Mouse (Mus musculus) liver, embryonic 15.5 days (tissue): ENCODE data around the gene Irf6. TPM values are rescaled to one million over a fixed set of nuclear protein-coding genes. Genes with fewer than 3 reads are reported as not detected.

Source experiments
- polyA plus RNA-seq: library from polyadenylated mRNA; unstranded; fragments of >200 nt; fragmentation: Nextera tagmentation; extraction: Ambion mirVana; gene quantifications from 2 replicates; pipeline ENCODE4 v1.2.1, GENCODE M21; 2015

The Irf6 gene
- polyA plus RNA-seq, 1 experiment from 2014 or later: 2.4 TPM

Other genes starting within 250 kb of the Irf6 start
- gene Syt14, start 117.3 kb upstream of the Irf6 start, polyA plus RNA-seq: 5.8 and 6.1 TPM in 2 replicates
- gene Diexf, start 22.8 kb upstream of the Irf6 start, polyA plus RNA-seq: 1.8 and 2.7 TPM in 2 replicates
- 3.8 and 3.9 TPM in 2 replicates for gene A130010J15Rik, start 14.9 kb downstream of the Irf6 start, polyA plus RNA-seq
- 7.5 and 10.2 TPM in 2 replicates for gene Traf3ip3, start 48.6 kb downstream of the Irf6 start, polyA plus RNA-seq
- gene Lamb3, start 54.6 kb downstream of the Irf6 start, polyA plus RNA-seq: 0.63 and 0.75 TPM in 2 replicates
- 12.7 and 19.5 TPM in 2 replicates for gene Hsd11b1, start 111.0 kb downstream of the Irf6 start, polyA plus RNA-seq
- gene G0s2, start 120.1 kb downstream of the Irf6 start, polyA plus RNA-seq: 105 and 146 TPM in 2 replicates
- gene Camk1g, start 217.2 kb downstream of the Irf6 start, polyA plus RNA-seq: 0.31 and 0.41 TPM in 2 replicates